Mouse (Mus musculus) heart, embryonic 15.5 days (tissue): ENCODE data around the gene Srpk2. TPM values are rescaled to one million over a fixed set of nuclear protein-coding genes. Genes with fewer than 3 reads are reported as not detected.

ENCODE experiments used
- ATAC-seq: fragments of 200-750 bp; cut with Nextera tagmentation; replicated peaks from 2 replicates; pipeline ENCODE4 v1.8.0; 2017; ENCODE audit warnings: low read depth, moderate TSS enrichment; ENCODE audit not compliant: insufficient number of reproducible peaks, insufficient read depth, low FRiP score
- H3K27ac ChIP-seq: fragments of 300-500 bp; sonication (generic); 2 replicates; pipeline ENCODE4 v1.5.1; 2015; ENCODE audit warnings: mild to moderate bottlenecking, inconsistent platforms
- H3K27me3 ChIP-seq: fragments of 300-500 bp; sonication (generic); 2 replicates; pipeline ENCODE4 v1.6.1; 2015; ENCODE audit warnings: inconsistent platforms
- H3K36me3 ChIP-seq: fragments of 300-500 bp; sonication (generic); 2 replicates; pipeline ENCODE4 v1.6.1; 2015; ENCODE audit warnings: mild to moderate bottlenecking, inconsistent platforms
- H3K4me1 ChIP-seq: fragments of 300-500 bp; sonication (generic); replicated peaks from 2 replicates; pipeline ENCODE4 v1.6.1; 2015; ENCODE audit warnings: inconsistent platforms
- H3K4me2 ChIP-seq: fragments of 300-500 bp; sonication (generic); 2 replicates; pipeline ENCODE4 v1.6.1; 2015; ENCODE audit warnings: inconsistent platforms, mild to moderate bottlenecking, moderate library complexity
- H3K4me3 ChIP-seq: fragments of 300-500 bp; sonication (generic); 2 replicates; pipeline ENCODE4 v1.5.1; 2015; ENCODE audit warnings: mild to moderate bottlenecking, inconsistent platforms
- H3K9ac ChIP-seq: fragments of 300-500 bp; sonication (generic); 2 replicates; pipeline ENCODE4 v1.6.1; 2015; ENCODE audit warnings: mild to moderate bottlenecking, inconsistent platforms
- H3K9me3 ChIP-seq: fragments of 300-500 bp; sonication (generic); replicated peaks from 2 replicates; pipeline ENCODE4 v1.6.1; 2016; ENCODE audit warnings: inconsistent platforms
- WGBS: fragments of 180-500 bp; shearing (Covaris S2); methylation state at CpG from one replicate; pipeline ENCODE4 v1.1.7; 2015; ENCODE audit warnings: mixed read lengths; 5-methylcytosine and 5-hydroxymethylcytosine counted together
- polyA plus RNA-seq: library from polyadenylated mRNA; unstranded; fragments of >200 nt; fragmentation: Nextera tagmentation; extraction: Ambion mirVana; gene quantifications from 2 replicates; pipeline ENCODE4 v1.2.1, GENCODE M21; 2015

Gene Srpk2
- polyA plus RNA-seq, 1 experiment from 2014 or later: 40.5 TPM

- Histone ChIP-seq H3K27ac (no peak overlapping the region), H3K4me3 (no peak overlapping the region), H3K27me3 (no peaks in the 10 kb centered on the region), H3K4me1 (no peaks in the 10 kb centered on the region), H3K9ac (no peak overlapping the region), H3K4me2 (no peak overlapping the region), H3K9me3 (no peaks in the 10 kb centered on the region), H3K36me3 (no peaks in the 10 kb centered on the region)
- no peak for ATAC-seq
- 72% methylated on average over 4 of the region's 4 CpGs for WGBS
These were observed 46.4 kb downstream of the Srpk2 start for GRCm38 (mm10) chr5:23638023-23638422.

GRCm38 (mm10) chr5:23637337-23637736 lies 47.1 kb downstream of the Srpk2 start:
- WGBS: 90% methylated on average over 8 of the region's 8 CpGs
- ATAC-seq: no peak
- no peak overlapping the region for H3K4me3 ChIP-seq

GRCm38 (mm10) chr5:23631490-23631889 lies 52.9 kb downstream of the Srpk2 start:
- H3K9ac ChIP-seq: no peak overlapping the region
- peaks cover 9% of the 10 kb centered on the region; the same call in 1 of the 2 replicates for H3K4me1 ChIP-seq
- ATAC-seq: no peak
- H3K27ac ChIP-seq: no peak overlapping the region
- H3K36me3 ChIP-seq: no peaks in the 10 kb centered on the region
- no peaks in the 10 kb centered on the region for H3K27me3 ChIP-seq
- no peak overlapping the region for H3K4me3 ChIP-seq
- H3K9me3 ChIP-seq: no peaks in the 10 kb centered on the region
- no peak overlapping the region for H3K4me2 ChIP-seq
- 37% methylated on average over 1 of the region's 1 CpGs for WGBS

More at GRCm38 (mm10) chr5:23637337-23637736, 47.1 kb downstream of the Srpk2 start:
- no peaks in the 10 kb centered on the region for H3K27me3 ChIP-seq
- no peaks in the 10 kb centered on the region for H3K36me3 ChIP-seq
- no peaks in the 10 kb centered on the region for H3K9me3 ChIP-seq
- H3K4me2 ChIP-seq: no peak overlapping the region
- H3K4me1 ChIP-seq: no peaks in the 10 kb centered on the region
- H3K9ac ChIP-seq: no peak overlapping the region
- H3K27ac ChIP-seq: no peak overlapping the region

- no peak for ATAC-seq
- H3K36me3 ChIP-seq: no peaks in the 10 kb centered on the region
- H3K4me2 ChIP-seq: no peak overlapping the region
- WGBS: 53% methylated on average over 5 of the region's 5 CpGs
- H3K9ac ChIP-seq: no peak overlapping the region
- H3K9me3 ChIP-seq: no peaks in the 10 kb centered on the region
- no peak overlapping the region for H3K27ac ChIP-seq
- peaks cover 13% of the 10 kb centered on the region; the same call in 1 of the 2 replicates for H3K4me1 ChIP-seq
- no peaks in the 10 kb centered on the region for H3K27me3 ChIP-seq
- H3K4me3 ChIP-seq: no peak overlapping the region
These were observed 57.2 kb downstream of the Srpk2 start for GRCm38 (mm10) chr5:23627221-23627620.

- WGBS: 87% methylated on average over 2 of the region's 2 CpGs
- no peak overlapping the region for H3K9ac ChIP-seq
- no peak for ATAC-seq
- H3K4me2 ChIP-seq: no peak overlapping the region
- no peak overlapping the region for H3K27ac ChIP-seq
- H3K4me3 ChIP-seq: no peak overlapping the region
- H3K9me3 ChIP-seq: no peaks in the 10 kb centered on the region
- H3K27me3 ChIP-seq: no peaks in the 10 kb centered on the region
- H3K36me3 ChIP-seq: no peaks in the 10 kb centered on the region
- peaks cover 13% of the 10 kb centered on the region; the same call in 1 of the 2 replicates for H3K4me1 ChIP-seq
These were observed 58.2 kb downstream of the Srpk2 start for GRCm38 (mm10) chr5:23626173-23626572.

GRCm38 (mm10) chr5:23620621-23621020 lies 63.8 kb downstream of the Srpk2 start:
- no peaks in the 10 kb centered on the region for H3K27me3 ChIP-seq
- H3K9me3 ChIP-seq: no peaks in the 10 kb centered on the region
- ATAC-seq: no peak
- no peak overlapping the region for H3K4me2 ChIP-seq
- no peak overlapping the region for H3K9ac ChIP-seq
- no peak overlapping the region for H3K27ac ChIP-seq
- no peaks in the 10 kb centered on the region for H3K36me3 ChIP-seq
- peaks cover 8% of the 10 kb centered on the region; the same call in 1 of the 2 replicates for H3K4me1 ChIP-seq
- no peak overlapping the region for H3K4me3 ChIP-seq
- 82% methylated on average over 8 of the region's 8 CpGs for WGBS

- H3K36me3 ChIP-seq: no peaks in the 10 kb centered on the region
- peaks cover 10% of the 10 kb centered on the region for H3K4me1 ChIP-seq
- H3K27ac ChIP-seq: no peak overlapping the region
- no peak for ATAC-seq
- H3K27me3 ChIP-seq: no peaks in the 10 kb centered on the region
- H3K4me3 ChIP-seq: no peak overlapping the region
- no peak overlapping the region for H3K4me2 ChIP-seq
- WGBS: 88% methylated on average over 7 of the region's 7 CpGs
- no peak overlapping the region for H3K9ac ChIP-seq
- H3K9me3 ChIP-seq: no peaks in the 10 kb centered on the region
These were observed 65.8 kb downstream of the Srpk2 start for GRCm38 (mm10) chr5:23618656-23619055.

GRCm38 (mm10) chr5:23617104-23617415 lies 67.4 kb downstream of the Srpk2 start:
- H3K4me2 ChIP-seq: peak overlapping the region; percentile 66
- peak overlapping the region; percentile 53 for H3K4me3 ChIP-seq
- H3K4me1 ChIP-seq: peaks cover 15% of the 10 kb centered on the region
- H3K36me3 ChIP-seq: no peaks in the 10 kb centered on the region
- H3K9me3 ChIP-seq: no peaks in the 10 kb centered on the region
- H3K27ac ChIP-seq: peak overlapping the region; percentile 89
- no peaks in the 10 kb centered on the region for H3K27me3 ChIP-seq
- peak overlapping the region; percentile 57 for H3K9ac ChIP-seq
- 22% methylated on average over 5 of the region's 5 CpGs for WGBS
- ATAC-seq: peak; percentile 41; the same call in 1 of the 2 replicates

GRCm38 (mm10) chr5:23616270-23617103 lies 67.9 kb downstream of the Srpk2 start:
- Histone ChIP-seq H3K27ac (peak overlapping the region; percentile 89), H3K27me3 (no peaks in the 10 kb centered on the region), H3K36me3 (no peaks in the 10 kb centered on the region), H3K4me1 (peaks cover 16% of the 10 kb centered on the region), H3K9ac (peak overlapping the region; percentile 57), H3K4me2 (peak overlapping the region; percentile 66), H3K9me3 (no peaks in the 10 kb centered on the region), H3K4me3 (peak overlapping the region; percentile 53)
- 6% methylated on average over 11 of the region's 11 CpGs for WGBS
- peak; percentile 83 for ATAC-seq

- peak overlapping the region; percentile 66 for H3K4me2 ChIP-seq
- H3K4me1 ChIP-seq: peaks cover 18% of the 10 kb centered on the region
- H3K27ac ChIP-seq: peak overlapping the region; percentile 89
- WGBS: 13% methylated on average over 5 of the region's 5 CpGs
- no peak for ATAC-seq
- H3K4me3 ChIP-seq: peak overlapping the region; percentile 53
- H3K27me3 ChIP-seq: no peaks in the 10 kb centered on the region
- no peaks in the 10 kb centered on the region for H3K9me3 ChIP-seq
- no peaks in the 10 kb centered on the region for H3K36me3 ChIP-seq
- H3K9ac ChIP-seq: peak overlapping the region; percentile 51
These were observed 68.7 kb downstream of the Srpk2 start for GRCm38 (mm10) chr5:23615586-23616269.

GRCm38 (mm10) chr5:23612856-23613255 lies 71.6 kb downstream of the Srpk2 start:
- ATAC-seq: peak; percentile 69; the same call in 1 of the 2 replicates
- Histone ChIP-seq H3K9ac (no peak overlapping the region), H3K36me3 (no peaks in the 10 kb centered on the region), H3K4me1 (peaks cover 22% of the 10 kb centered on the region), H3K27ac (0 out of 2 replicates have a peak overlapping the region, but pooled peaks have one; percentile 37), H3K4me2 (0 out of 2 replicates have a peak overlapping the region, but pooled peaks have one; percentile 13), H3K27me3 (no peaks in the 10 kb centered on the region), H3K4me3 (no peak overlapping the region), H3K9me3 (no peaks in the 10 kb centered on the region)
- 51% methylated on average over 3 of the region's 3 CpGs for WGBS
